Mouse (Mus musculus) right cerebral cortex, adult 18-20 months (tissue): ENCODE data around the gene Usp46.
A peak's percentile ranks its signal among the peaks of the same experiment; 100 is the strongest.
"Not testable (repeated sequence)": the region's sequence is repeated elsewhere in the genome, so short reads cannot be mapped to it uniquely, and the experiment has no call there.

ENCODE experiments used
- DNase-seq: peaks from one replicate; pipeline ENCODE4 v3.0.0; 2022; ENCODE audit warnings: mixed read lengths

Gene Usp46

DNA sequence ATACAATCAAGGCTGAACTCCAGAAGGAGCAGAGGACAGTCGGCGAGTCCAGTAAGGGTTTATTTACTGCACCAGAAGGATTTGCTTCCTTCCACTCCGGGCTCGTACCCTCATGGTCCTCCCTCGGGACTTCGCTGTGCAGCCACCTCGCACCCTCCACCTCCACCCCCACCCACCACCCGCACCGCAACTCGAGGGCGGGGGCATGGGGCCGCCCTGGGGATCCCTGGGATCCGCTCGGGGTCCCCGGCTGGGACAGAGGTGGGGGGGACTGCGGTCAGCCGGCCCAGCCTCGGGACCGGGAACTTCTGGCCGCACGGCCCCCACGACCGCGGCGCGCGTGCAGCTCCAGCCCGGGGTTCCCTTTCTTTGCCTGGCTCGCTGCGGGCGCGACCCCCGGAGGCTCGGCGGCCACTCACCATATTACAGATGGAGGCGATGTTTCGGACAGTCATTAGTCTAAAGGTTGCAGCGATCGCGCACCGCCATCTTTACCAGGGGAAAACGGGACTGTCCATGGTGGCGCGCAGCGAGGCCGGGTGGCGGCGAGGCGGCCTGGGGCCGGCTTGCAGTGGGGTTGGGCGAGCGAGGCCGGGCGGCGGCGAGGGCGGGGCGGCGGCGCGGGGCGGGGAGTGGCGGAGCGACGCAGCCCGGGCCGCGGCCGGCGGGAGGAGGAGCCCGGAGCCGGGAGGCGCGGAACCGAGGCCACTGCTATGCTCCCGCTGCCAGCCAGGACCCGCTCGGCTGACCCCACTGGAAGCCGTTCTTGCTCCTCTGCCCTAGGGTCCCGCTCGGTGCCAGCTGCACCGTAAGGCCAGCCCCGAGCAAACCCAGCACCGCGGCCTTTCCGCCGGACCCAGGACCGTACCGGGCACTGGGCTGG is at the start of gene Usp46:
TSS of gene Usp46 (minus strand) at position 601 of the 883 bp plus-strand sequence.
- DNase-seq, result peak; percentile 85

- no peak for DNase-seq
Observed at GRCm38 (mm10) chr5:74113961-74114689, 45.9 kb upstream of the Usp46 start.

DNA sequence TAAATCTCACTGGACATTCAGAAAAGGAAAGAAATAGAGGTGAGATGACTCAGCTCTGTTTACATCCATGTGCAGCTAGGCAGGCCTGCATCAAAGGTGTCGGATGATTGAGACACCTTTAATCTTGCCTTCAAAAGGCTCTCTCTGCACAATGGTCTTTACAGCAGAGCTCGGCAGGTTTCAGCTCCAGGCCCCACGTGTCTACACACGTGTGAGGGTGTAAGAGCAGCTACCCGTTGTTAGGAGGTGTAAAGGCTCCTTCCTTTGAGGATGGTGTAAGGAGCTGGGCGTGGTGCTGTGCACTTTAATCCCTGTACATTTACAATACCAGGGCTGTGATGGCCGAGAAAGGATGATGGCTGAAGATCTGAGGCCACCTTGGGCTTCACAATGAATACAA is 37.2 kb upstream of the Usp46 start:
- no peak for DNase-seq

DNA sequence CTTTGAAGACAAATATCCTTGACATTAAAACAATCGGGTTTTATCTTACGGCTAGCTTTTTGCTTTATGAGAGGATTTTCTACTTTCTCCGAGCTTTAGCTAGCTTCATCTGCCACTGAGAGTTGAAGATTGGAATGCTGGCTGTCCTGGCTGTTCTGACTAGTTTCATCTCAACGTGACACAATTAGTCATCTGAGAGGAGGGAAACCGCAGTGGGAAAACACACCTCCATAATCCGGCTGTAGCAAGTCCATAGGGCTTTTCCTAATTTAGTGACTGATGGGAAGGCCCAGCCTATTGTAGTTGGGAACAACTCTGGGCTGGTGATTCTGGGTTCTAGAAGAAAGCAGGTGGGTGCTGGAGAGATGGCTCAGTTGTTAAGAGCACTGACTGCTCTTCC is 33.5 kb upstream of the Usp46 start:
- peak; percentile 46 for DNase-seq

GRCm38 (mm10) chr5:74099046-74099445 is 30.8 kb upstream of the Usp46 start:
- no peak for DNase-seq

DNA sequence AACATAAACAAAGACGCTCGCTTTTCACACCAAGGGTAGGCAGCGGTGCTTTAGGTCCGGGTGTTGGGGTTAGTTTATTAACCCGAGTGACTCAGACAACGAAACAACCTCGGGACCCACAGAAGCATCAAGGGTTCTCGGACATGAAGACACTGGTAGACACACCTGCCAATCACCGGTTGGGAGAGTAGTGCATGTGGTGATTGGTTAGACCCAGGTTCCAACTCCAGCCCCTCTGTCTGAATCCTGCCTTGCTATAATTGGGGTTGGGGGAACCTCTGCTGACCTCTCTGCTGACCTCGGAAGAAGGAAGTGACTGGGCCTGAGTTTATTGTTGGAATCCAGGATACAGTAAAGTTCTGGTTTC is 29.6 kb upstream of the Usp46 start:
- DNase-seq, result no peak

DNA sequence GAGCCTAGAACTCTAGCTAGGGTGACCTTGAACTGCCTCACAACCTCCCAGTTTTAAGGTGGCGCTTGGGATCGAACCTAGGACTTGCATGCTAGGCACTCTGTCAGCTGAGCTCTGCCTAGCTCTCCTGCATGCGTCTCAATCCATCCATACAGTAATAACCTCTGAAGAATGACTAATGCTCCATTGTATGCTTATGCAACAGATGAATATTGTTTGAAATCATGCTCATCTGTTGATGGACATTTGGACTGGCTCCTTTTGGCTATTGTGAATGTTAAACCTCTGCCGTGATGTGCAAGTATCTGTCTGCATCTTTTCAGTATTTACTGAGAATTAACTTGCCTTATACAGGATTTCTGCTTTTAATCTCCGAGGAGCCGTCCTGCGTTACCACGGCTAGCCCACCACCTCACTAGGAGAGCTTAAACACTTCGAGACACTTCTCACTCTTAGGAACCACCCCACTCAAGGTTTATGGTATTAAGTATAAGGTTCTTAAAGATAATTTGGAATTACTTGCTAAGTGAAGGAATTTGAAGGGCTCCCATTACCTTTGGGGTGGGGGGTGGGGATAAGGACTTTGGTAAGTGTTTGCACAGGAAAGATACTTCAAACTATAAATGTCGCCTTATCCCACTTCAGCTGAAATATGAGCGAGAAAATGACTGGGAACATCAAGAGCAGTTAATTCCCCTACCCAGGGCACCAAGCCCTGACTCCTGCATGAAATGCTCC is 29.1 kb upstream of the Usp46 start:
- no peak for DNase-seq

DNA sequence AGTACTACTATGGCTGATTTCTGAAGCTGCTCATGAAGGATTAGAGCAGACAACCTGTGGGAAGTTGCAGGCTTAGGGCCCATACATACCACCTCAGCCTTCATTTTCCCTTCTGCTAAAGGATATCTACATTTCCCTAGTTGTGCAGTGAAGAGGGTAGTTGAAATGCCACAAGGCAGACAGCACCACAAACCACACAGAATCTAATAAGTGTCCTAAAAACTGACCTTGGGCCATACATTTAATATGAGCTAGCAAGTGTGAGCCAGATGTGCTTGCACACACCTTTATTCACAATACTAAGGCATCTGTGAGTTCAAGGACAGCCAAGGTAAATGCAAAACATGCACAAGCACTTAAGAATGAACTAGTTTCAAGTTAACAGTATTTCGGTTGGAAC is 27.8 kb upstream of the Usp46 start:
- no peak for DNase-seq

- no peak for DNase-seq
Observed at GRCm38 (mm10) chr5:74095611-74096010, 27.4 kb upstream of the Usp46 start.

GRCm38 (mm10) chr5:74094841-74095437 is 26.7 kb upstream of the Usp46 start:
- no peak for DNase-seq

DNA sequence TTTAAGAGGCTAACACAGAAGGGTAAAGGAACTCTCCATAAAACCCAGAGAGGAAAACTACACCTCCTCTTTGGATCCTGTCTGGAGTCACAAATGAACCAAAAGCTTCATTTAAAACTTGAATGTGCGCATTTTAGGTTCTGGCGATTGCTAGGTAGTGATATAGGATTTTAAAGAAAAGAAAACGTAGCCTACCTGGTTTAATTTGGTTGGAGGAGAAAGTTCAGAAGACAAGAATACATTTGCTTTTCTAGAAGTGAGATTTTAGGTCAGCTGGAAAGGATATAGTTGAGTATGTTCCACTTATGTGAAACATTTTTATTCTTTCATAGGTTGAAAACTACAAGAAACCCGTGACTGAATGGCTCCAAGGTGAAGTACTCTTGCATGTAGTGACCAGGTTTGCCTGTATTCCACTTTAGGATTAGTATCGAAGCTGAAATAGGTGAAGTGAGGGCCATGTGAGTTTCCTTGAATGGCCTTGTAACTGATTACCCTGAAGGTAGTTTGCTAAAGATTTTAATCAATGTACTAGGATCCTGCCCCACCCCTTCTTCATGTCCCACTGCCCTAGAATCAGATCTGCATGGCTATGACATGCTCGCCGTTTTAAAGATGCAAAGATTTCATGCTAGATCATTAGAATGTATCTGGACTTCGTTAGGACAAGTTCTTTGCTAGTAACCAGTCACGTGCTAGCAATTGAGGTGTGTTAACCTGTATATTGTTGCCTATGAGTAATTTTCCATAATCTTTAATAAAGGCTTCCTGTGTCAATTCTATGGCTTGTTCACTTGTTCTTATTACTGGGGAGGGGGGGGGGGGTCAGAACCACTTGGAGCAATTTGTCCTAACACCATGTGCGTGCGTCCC is 25.6 kb upstream of the Usp46 start:
- no peak for DNase-seq

GRCm38 (mm10) chr5:74092833-74093555 is 24.8 kb upstream of the Usp46 start:
- peak; percentile 97 for DNase-seq

GRCm38 (mm10) chr5:74092481-74092832 is 24.2 kb upstream of the Usp46 start:
- no peak for DNase-seq

DNA sequence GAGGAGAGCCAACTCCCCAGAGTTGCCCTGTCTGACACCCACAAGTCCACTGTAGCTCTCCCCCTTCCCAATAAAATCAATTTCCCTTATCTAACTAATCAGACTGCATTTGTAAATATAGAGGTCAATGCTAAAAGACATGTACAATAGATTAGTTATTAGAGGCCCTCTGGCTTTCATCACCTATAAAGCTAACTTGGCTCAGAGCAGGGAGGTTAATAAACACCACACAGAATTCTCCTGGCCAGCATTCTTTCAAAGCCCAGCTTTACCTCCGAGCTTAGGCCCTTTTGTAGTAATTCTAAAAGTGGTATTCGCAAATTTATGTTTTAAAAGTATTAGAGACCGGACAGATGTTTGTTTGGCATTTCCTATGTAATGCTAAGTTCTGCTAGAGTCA is 21.4 kb upstream of the Usp46 start:
- no peak for DNase-seq

- no peak for DNase-seq
Observed at GRCm38 (mm10) chr5:74081756-74082155, 13.5 kb upstream of the Usp46 start.

DNA sequence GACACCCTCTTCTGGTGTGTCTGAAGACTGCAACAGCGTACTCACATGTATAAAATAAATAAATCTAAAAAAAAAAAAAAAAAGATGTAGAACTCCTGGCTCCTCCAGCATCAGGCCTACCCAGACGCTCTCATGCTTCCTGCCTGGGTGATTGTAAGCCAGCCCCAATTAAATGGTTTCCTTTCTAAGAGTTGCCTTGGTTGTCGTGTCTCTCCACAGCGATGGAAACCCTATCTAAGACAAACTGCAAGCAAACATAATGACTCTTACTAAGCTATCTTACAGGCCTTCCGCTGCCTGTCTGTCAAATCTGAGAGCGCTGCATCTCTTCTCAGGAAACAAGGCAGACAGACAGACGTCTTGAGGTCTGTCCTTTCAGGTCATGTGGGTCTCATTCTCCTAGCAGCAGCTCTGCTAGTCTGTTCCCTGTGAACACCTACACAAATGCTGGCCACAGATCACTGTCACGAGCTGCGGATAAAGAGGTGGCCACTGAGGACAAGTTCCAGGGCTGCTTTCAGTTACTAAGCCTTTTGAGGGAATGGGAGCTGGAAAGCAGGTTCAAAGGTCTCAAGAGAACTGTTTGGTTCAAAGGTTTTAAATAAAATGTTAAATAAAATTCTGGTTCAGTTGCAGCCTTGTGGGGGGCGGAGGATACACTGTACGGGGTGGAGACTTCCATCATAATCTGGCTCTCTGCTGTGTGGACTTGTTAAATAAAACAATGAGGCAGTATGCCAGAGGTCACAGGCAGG is 10.8 kb upstream of the Usp46 start:
- no peak for DNase-seq

DNA sequence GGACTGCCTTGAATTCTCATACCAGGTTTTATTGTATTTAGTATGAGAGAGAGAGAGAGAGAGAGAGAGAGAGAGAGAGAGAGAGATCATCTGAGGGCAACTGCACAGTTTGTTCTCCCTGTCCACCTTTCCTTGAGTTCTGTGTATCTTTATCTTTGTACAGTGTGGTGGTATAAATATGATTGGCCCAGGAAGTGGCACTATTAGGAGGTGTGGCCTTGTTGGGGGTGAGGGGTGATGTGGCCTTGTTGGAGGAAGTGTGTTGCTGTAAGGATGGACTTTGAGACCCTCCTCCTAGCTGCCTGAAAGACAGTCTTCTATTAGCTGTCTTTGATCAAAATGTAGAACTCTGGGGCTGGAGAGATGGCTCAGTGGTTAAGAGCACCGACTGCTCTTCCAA is 10.2 kb upstream of the Usp46 start:
- no peak for DNase-seq

- DNase-seq, result no peak
Observed at GRCm38 (mm10) chr5:74077959-74078358, 9.7 kb upstream of the Usp46 start.

DNA sequence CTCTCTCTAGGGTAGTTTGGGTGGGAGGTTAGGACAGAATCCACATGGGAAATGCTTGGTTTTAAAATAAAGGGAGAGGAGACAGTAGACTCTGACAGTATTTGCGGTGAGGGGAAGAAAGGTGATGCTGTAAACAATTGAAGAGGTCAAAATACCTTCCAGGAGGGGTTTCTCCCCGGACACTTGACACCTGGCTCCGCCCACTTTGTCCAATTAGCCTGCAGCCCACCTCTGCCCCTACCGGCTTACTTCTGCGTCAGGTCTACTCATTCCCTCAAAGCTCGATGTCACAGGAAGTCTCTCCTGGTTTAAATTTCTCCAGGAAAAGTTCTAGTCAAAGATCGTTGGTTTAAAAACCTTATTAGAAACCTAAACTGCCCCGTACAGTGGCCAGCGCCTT is 8.5 kb upstream of the Usp46 start:
- DNase-seq, result no peak

GRCm38 (mm10) chr5:74070564-74070963 is 2.3 kb upstream of the Usp46 start:
- not testable (repeated sequence) for DNase-seq
